Mouse (Mus musculus): Measurements from ENCODE around the gene Pmf1.
"Not testable (repeated sequence)": the region's sequence is repeated elsewhere in the genome, so short reads cannot be mapped to it uniquely, and the experiment has no call there.

Pmf1 gene

DNA sequence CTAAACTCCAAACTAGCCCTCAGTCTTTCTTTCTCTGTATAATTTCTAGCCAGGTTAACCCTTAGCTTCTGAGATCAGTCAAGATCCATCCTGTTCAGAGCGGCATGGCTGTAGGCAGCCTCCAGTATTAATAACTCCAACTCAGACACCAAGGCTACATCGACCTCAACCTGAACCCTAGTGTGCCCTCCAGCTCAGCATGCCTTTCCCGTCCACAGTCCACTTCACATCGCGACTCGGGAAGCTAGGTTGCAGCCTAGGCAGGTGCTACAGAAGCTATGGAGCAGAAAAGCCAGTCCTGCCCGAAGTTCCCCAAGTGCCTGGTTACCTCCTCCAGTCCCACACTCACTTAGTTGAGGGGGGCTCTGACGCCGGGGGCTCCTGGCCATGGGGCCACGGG lies 27.3 kb upstream of the Pmf1 start:
- no peak for DNase-seq (ENCODE audit: low spot score)

- no peak for DNase-seq (ENCODE audit: low spot score)
Measured at GRCm38 (mm10) chr3:88436395-88437201, 26.5 kb upstream of the Pmf1 start.

DNA sequence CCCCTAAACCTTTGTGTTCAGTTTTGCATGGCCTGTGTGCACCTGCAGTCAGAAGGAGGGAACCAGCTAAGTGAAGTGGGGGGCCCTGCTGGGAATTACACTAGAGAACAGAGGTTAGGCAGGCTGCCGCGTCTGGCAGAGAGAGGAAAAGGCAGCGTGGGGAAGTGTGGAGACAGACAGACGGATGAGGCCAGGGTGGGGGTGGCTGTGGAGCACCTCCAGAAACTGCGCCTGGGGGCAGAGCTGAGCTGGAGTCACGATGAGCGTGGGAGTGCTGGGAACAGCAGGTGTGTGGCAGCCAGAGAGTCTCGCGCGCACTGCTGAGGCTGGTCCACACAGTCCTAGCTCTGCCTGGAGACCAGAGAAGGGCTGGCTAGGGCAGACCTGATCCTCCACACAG lies 25.4 kb upstream of the Pmf1 start:
- DNase-seq (ENCODE audit: low spot score): no peak

- DNase-seq (ENCODE audit: low spot score): not testable (repeated sequence)
Measured at GRCm38 (mm10) chr3:88428639-88429038, 18.5 kb upstream of the Pmf1 start.

DNA sequence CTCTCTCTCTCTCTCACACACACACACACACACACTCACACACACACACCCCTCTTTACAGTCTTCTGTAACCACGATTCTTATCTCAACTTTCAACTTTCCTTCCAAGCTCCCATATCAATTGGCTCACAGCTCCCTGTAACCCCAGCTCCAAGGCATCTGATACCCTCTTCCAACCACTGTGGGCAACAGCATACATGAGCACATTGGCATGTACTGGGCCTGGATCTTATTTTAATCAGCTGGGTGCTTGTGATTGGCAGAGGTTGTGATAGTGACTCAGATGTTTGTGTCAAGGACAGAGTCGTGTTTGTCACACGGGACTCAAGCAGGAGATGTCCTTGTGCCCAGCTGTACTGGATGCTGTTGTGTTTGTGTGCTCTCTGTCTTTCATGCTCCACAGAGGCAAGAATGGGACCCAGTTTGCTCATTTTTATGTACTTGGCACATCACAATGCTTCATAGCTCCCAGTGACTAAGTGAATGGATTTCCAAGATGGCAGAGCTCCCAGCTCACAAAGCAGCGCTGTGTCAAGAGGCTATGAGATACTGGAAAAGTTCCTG lies 17.3 kb upstream of the Pmf1 start:
- DNase-seq (ENCODE audit: low spot score): no peak

- DNase-seq (ENCODE audit: low spot score): no peak
Measured at GRCm38 (mm10) chr3:88425708-88426420, 15.7 kb upstream of the Pmf1 start.

GRCm38 (mm10) chr3:88425330-88425689 lies 15.2 kb upstream of the Pmf1 start:
- DNase-seq (ENCODE audit: low spot score): no peak

DNA sequence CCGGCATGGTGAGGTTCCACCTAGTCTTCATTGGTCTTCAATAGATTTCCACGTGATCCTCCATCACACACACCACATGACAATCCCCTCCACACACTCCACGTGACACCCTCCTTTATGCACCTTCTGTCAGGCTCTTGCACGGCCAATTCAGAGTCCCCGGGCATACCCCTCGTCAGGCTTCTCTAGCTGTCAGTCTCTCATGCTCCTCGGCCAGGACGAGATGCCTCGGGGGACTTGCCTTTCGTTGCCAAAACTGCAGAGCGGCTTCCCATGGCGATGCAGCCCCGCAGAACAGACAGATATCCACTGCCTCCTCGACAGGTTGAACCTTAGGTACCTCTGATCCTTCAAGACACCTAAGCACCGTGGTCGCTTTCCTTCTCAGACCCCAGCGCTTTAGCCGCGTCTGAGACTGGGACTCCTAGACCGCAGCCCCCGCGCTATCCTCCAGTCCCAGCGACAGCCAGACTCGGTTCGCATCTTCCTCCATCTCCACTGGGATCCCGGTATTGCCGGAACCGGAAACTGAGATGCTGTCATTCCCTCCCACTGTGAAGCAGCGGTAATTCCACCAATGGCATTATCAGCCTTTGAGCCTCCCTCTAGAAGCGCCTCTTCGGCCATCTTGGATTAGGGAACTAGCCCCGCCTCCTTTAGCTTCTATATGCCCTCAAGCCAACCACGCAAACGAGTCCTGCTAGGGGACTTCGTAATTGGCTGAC lies 14.6 kb upstream of the Pmf1 start, which contains the start of gene Slc25a44:
Gene Slc25a44 (minus strand): TSS at position 535 of the 725 bp plus-strand sequence.
- peak; percentile 99 for DNase-seq (ENCODE audit: low spot score)

- no peak for DNase-seq (ENCODE audit: low spot score)
Measured at GRCm38 (mm10) chr3:88422020-88422720, 12.0 kb upstream of the Pmf1 start.

DNA sequence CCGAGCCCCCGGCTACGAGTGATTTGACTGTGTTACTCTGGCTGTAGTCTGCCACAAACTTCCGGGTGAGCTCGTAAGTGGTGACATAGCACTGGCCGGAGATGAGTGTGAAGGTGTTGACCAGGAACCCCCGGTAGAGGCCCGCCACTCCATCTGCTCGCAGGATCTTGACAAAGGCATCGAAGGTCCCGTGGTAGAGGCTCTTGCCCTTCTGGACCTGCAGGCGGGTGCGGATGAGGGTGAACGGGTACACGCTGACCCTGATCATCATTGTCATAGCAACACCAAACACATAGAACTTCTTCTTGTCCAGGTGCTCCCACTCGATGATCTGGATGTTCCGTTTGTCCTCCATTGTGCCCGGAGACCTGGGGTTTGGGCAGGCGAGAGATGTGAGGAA lies 10.6 kb upstream of the Pmf1 start:
- DNase-seq (ENCODE audit: low spot score): no peak

GRCm38 (mm10) chr3:88418016-88418415 lies 7.9 kb upstream of the Pmf1 start:
- DNase-seq (ENCODE audit: low spot score): no peak

GRCm38 (mm10) chr3:88415668-88416067 lies 5.5 kb upstream of the Pmf1 start:
- DNase-seq (ENCODE audit: low spot score): no peak

- no peak for DNase-seq (ENCODE audit: low spot score)
Measured at GRCm38 (mm10) chr3:88412636-88413035, 2.5 kb upstream of the Pmf1 start.

DNA sequence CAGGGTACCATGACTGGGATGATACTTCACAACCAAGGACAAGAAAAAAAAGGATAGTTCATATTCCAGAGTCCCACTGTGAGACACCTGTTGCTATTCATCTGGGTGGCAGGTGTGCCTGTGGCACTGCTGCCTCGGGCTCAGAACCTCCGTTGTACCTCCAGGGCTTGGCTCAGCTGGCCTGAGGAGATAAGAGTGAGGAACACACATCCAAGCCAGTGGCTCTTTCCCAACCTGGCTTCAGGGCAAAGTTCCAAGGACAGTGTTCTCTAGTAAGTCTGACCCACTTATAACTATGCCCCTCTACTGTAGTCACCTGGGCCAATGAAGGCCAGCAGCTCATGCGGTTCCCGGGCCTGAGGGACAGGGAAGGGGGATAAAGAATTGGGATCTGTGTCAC lies 1.6 kb upstream of the Pmf1 start:
- peak; percentile 62 for DNase-seq (ENCODE audit: low spot score)

DNA sequence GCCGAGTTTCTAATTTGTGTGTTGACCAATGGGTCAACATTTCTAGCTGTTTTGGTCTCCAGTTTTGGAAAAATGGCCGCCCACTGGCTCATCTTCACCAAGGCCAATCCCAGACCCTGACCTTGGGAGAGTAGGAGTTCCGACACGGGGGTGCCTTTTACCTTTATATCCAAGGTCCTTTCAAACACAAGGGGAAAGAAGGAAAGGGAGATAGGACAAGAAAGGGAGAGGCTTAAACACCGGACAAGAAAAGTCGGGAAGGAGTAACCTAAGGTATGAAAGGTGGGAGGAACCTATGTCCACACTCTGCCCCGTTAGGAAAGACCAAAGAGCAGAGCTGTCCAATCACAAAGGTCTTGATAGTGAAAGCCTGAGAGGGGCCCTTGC lies 507 bp upstream of the Pmf1 start:
- DNase-seq (ENCODE audit: low spot score): no peak

DNA sequence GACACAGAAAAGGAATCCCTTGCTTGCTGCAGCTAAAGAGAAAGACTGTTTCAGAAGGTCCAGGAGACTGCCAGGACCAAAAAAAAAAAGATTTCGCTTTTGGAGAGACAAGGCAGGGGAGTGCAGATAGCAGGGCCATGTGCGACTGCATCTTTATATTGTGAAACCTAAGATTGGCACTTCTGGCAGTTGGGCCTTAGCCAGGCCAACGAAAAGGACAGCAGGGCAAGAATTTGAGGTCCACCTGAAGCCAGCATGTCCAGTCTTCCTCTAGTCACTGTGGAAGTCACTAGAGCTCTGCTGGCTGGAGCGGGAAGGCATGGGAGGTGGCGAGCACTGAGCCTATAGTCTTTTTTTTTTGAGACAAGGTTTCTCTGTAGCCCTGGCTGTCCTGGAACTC lies 1.2 kb downstream of the Pmf1 start:
- DNase-seq (ENCODE audit: low spot score): no peak

DNA sequence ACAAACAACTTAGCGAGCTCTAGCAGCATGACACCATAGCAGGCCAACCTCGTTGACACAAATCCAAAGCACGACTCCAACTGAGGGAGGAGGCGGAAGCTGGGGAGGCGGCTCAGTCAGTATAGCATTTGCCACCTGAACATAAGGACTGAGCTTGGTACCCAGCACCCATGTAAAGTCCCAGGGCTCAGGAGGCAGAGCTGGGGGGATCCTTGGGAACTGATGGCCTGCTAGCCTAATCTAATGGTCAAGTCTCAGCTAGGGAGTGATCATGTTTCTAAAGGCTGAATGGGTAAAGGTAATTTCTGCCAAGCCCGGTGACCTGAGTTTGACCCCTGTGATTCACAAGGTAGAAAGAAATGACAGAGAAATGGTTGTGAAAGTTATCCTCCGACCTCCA lies 2.6 kb downstream of the Pmf1 start:
- no peak for DNase-seq (ENCODE audit: low spot score)

DNA sequence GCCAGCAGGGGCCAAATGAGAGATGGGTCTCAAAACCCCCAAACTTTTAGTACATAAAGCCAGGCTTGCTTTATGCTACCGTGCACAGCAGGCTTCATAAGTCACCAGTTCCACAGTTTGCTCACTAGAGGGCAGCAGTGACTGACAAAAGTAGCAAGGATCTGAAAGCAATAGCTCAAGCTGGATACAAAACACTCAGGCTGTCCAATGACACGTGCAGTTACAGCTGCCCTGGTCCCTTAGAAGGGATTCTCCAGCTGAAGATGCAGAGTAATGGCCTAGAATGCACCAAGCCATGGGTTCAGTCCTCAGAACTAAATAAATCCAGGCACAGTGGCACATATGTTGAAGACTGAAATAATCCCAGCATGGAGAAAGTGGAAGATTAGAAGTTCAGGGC lies 3.0 kb downstream of the Pmf1 start:
- DNase-seq (ENCODE audit: low spot score): peak; percentile 80

DNA sequence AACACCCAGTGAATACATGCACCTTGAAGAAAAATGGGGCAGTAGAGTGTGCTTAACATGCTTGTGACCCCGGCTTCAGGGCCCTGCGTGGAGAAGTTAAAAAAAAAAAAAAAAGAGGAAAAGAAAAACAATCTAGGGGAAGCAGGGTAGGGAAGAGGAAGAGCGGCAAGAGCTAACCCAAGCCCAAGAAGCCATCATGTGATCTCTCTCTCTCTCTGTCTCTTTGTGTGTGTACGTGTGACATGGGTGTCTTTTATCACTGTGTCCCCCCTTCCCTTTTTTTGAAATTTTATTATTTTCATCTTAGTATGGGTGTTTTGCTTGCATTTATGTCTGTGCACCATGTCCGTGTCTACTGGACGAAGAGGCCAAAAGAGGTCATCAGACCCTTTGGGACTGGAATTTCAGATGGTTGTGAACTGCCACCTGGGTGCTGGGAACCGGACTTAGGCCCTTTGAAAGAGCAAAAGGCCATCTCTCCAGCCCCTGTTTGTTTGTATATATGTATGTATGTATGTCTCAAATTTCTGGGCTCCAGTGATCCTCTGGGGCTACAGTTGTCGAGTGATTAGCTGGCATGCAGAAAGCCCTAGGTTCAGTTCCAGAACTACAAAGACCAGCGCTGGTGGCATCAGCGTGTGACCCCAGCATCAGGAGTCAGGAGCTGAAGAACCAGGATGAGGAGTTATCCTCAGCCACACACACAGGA lies 6.5 kb downstream of the Pmf1 start:
- no peak for DNase-seq (ENCODE audit: low spot score)

GRCm38 (mm10) chr3:88398666-88399065 lies 11.5 kb downstream of the Pmf1 start:
- DNase-seq (ENCODE audit: low spot score): no peak

GRCm38 (mm10) chr3:88395742-88396141 lies 14.4 kb downstream of the Pmf1 start:
- DNase-seq (ENCODE audit: low spot score): no peak
